Mouse (Mus musculus) stomach, postnatal 0 days (tissue): ENCODE results near the gene Bach2.

Experiments
- CTCF ChIP-seq: IDR thresholded peaks from 2 replicates; pipeline ENCODE4 v1.5.1; 2016; ENCODE audit warnings: antibody characterized with exemption, low read depth, mild to moderate bottlenecking, moderate library complexity
- EP300 ChIP-seq: optimal IDR thresholded peaks from 2 replicates; pipeline ENCODE3; 2016; ENCODE audit warnings: antibody characterized with exemption

DNA sequence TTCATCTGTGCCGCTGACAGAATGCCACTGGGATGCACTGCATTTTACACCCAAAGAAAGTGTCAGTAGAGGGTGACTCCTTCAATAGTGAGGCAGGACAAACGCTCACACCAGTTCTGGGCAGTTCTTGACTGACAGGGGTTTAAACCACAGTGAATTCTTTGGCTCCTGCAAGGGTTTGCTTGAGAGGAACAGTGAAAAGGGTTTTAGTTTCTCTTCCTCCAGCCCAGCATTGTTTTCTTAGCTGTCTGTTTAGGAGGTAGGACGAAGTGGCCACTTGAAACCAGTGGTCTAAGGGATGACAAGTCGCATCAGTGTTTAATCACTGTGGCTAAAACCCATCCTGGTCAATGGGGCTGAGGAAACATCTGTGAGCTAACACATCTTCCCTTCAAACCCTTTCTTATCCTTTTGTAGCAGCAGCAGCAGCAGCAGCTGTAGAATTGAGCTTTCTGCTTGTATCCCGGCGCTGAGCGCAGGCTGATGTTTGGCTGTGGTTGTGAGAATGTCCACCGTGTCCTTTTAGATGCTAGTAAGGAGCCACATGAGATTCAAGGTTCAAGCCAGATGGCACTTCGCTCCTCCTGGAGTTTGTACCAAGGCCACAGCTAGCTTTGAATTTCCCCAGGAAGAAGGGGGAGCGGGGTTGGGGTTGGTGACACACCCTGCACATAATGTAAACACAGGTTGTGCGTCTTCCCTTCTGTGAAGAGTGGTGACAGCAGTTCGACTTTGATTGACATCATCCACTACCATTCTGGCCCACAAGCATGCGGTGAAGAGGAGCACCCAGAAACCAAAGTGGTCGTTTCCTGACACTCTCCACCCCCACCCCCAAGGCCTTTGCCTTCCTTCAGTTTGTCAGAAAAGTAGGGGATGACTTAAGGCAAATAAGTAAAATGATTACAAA is 104.9 kb downstream of the Bach2 start:
- TF ChIP-seq CTCF (no peak), EP300 (no peak)
